Mouse (Mus musculus): ENCODE measurements around the gene Loxl1. TPM values are rescaled to one million over a fixed set of nuclear protein-coding genes. Genes with fewer than 3 reads are reported as not detected.

The Loxl1 gene
- polyA plus RNA-seq, 1 experiment from 2014 or later, result 1.2 TPM

GRCm38 (mm10) chr9:58289090-58289489 is 23.9 kb downstream of the Loxl1 start:
- H3K9ac ChIP-seq (replicated peaks; ENCODE audit: low read depth, low read length), result no peak overlapping the region
- no peak for ATAC-seq (ENCODE audit: low read depth)
- H3K36me3 ChIP-seq (ENCODE audit: control insufficient read depth, insufficient read depth, low read length), result no peaks in the 10 kb centered on the region
- no peak overlapping the region for H3K27ac ChIP-seq (ENCODE audit: low read depth, low read length)
- no peak overlapping the region for H3K4me2 ChIP-seq (ENCODE audit: low read depth, low read length)
- H3K4me3 ChIP-seq (ENCODE audit: low read depth, low read length), result no peak overlapping the region
- H3K4me1 ChIP-seq (ENCODE audit: control insufficient read depth, insufficient read depth, low read length), result no peaks in the 10 kb centered on the region
- H3K9me3 ChIP-seq (ENCODE audit: control insufficient read depth, low read length), result no peaks in the 10 kb centered on the region
- no peaks in the 10 kb centered on the region for H3K27me3 ChIP-seq (ENCODE audit: control insufficient read depth, insufficient read depth, low read length)
- 80% methylated on average over 1 of the region's 1 CpGs for WGBS

- no peak overlapping the region for H3K9ac ChIP-seq (replicated peaks; ENCODE audit: low read depth, low read length)
- 78% methylated on average over 7 of the region's 7 CpGs for WGBS
- H3K4me2 ChIP-seq (ENCODE audit: low read depth, low read length), result no peak overlapping the region
- no peak for ATAC-seq (ENCODE audit: low read depth)
- H3K9me3 ChIP-seq (ENCODE audit: control insufficient read depth, low read length), result no peaks in the 10 kb centered on the region
- no peak overlapping the region for H3K27ac ChIP-seq (ENCODE audit: low read depth, low read length)
- H3K4me1 ChIP-seq (ENCODE audit: control insufficient read depth, insufficient read depth, low read length), result no peaks in the 10 kb centered on the region
- no peak overlapping the region for H3K4me3 ChIP-seq (ENCODE audit: low read depth, low read length)
- no peaks in the 10 kb centered on the region for H3K36me3 ChIP-seq (ENCODE audit: control insufficient read depth, insufficient read depth, low read length)
- H3K27me3 ChIP-seq (ENCODE audit: control insufficient read depth, insufficient read depth, low read length), result no peaks in the 10 kb centered on the region
Measured at GRCm38 (mm10) chr9:58283431-58283830, 29.6 kb downstream of the Loxl1 start.

- no peak overlapping the region for H3K9ac ChIP-seq (replicated peaks; ENCODE audit: low read depth, low read length)
- ATAC-seq (ENCODE audit: low read depth), result no peak
- no peaks in the 10 kb centered on the region for H3K36me3 ChIP-seq (ENCODE audit: control insufficient read depth, insufficient read depth, low read length)
- no peaks in the 10 kb centered on the region for H3K27me3 ChIP-seq (ENCODE audit: control insufficient read depth, insufficient read depth, low read length)
- H3K4me1 ChIP-seq (ENCODE audit: control insufficient read depth, insufficient read depth, low read length), result no peaks in the 10 kb centered on the region
- H3K27ac ChIP-seq (ENCODE audit: low read depth, low read length), result no peak overlapping the region
- WGBS, result 56% methylated on average over 3 of the region's 3 CpGs
- no peaks in the 10 kb centered on the region for H3K9me3 ChIP-seq (ENCODE audit: control insufficient read depth, low read length)
- no peak overlapping the region for H3K4me2 ChIP-seq (ENCODE audit: low read depth, low read length)
- no peak overlapping the region for H3K4me3 ChIP-seq (ENCODE audit: low read depth, low read length)
Measured at GRCm38 (mm10) chr9:58281597-58281996, 31.4 kb downstream of the Loxl1 start.

- Histone ChIP-seq H3K27ac (ENCODE audit: low read depth, low read length) (no peak overlapping the region), H3K27me3 (ENCODE audit: control insufficient read depth, insufficient read depth, low read length) (no peaks in the 10 kb centered on the region), H3K9me3 (ENCODE audit: control insufficient read depth, low read length) (no peaks in the 10 kb centered on the region), H3K4me2 (ENCODE audit: low read depth, low read length) (no peak overlapping the region), H3K4me1 (ENCODE audit: control insufficient read depth, insufficient read depth, low read length) (0 out of 2 replicates have a peak, but pooled peaks cover 4% of the 10 kb centered on the region), H3K4me3 (ENCODE audit: low read depth, low read length) (no peak overlapping the region), H3K36me3 (ENCODE audit: control insufficient read depth, insufficient read depth, low read length) (no peaks in the 10 kb centered on the region), H3K9ac (replicated peaks; ENCODE audit: low read depth, low read length) (no peak overlapping the region)
- ATAC-seq (ENCODE audit: low read depth), result peak; percentile 77; the same call in 1 of the 2 replicates
- WGBS, result 37% methylated on average over 9 of the region's 9 CpGs
Measured at GRCm38 (mm10) chr9:58280259-58281109, 32.5 kb downstream of the Loxl1 start.

- H3K4me2 ChIP-seq (ENCODE audit: low read depth, low read length), result no peak overlapping the region
- H3K4me1 ChIP-seq (ENCODE audit: control insufficient read depth, insufficient read depth, low read length), result peaks cover 7% of the 10 kb centered on the region; the same call in 1 of the 2 replicates
- H3K4me3 ChIP-seq (ENCODE audit: low read depth, low read length), result no peak overlapping the region
- no peaks in the 10 kb centered on the region for H3K9me3 ChIP-seq (ENCODE audit: control insufficient read depth, low read length)
- no peak overlapping the region for H3K27ac ChIP-seq (ENCODE audit: low read depth, low read length)
- no peak for ATAC-seq (ENCODE audit: low read depth)
- H3K9ac ChIP-seq (replicated peaks; ENCODE audit: low read depth, low read length), result no peak overlapping the region
- 59% methylated on average over 5 of the region's 5 CpGs for WGBS
- H3K36me3 ChIP-seq (ENCODE audit: control insufficient read depth, insufficient read depth, low read length), result no peaks in the 10 kb centered on the region
- no peaks in the 10 kb centered on the region for H3K27me3 ChIP-seq (ENCODE audit: control insufficient read depth, insufficient read depth, low read length)
Measured at GRCm38 (mm10) chr9:58279780-58280179, 33.2 kb downstream of the Loxl1 start.

GRCm38 (mm10) chr9:58278821-58279723 is 33.9 kb downstream of the Loxl1 start:
- Histone ChIP-seq H3K4me3 (ENCODE audit: low read depth, low read length) (no peak overlapping the region), H3K9ac (replicated peaks; ENCODE audit: low read depth, low read length) (no peak overlapping the region), H3K4me1 (ENCODE audit: control insufficient read depth, insufficient read depth, low read length) (peaks cover 7% of the 10 kb centered on the region; the same call in 1 of the 2 replicates), H3K36me3 (ENCODE audit: control insufficient read depth, insufficient read depth, low read length) (no peaks in the 10 kb centered on the region), H3K27ac (ENCODE audit: low read depth, low read length) (no peak overlapping the region), H3K4me2 (ENCODE audit: low read depth, low read length) (no peak overlapping the region), H3K9me3 (ENCODE audit: control insufficient read depth, low read length) (no peaks in the 10 kb centered on the region), H3K27me3 (ENCODE audit: control insufficient read depth, insufficient read depth, low read length) (no peaks in the 10 kb centered on the region)
- 34% methylated on average over 4 of the region's 4 CpGs for WGBS
- ATAC-seq (ENCODE audit: low read depth), result no peak

- Histone ChIP-seq H3K9me3 (ENCODE audit: control insufficient read depth, low read length) (no peaks in the 10 kb centered on the region), H3K4me2 (ENCODE audit: low read depth, low read length) (no peak overlapping the region), H3K9ac (replicated peaks; ENCODE audit: low read depth, low read length) (no peak overlapping the region), H3K36me3 (ENCODE audit: control insufficient read depth, insufficient read depth, low read length) (no peaks in the 10 kb centered on the region), H3K4me1 (ENCODE audit: control insufficient read depth, insufficient read depth, low read length) (peaks cover 7% of the 10 kb centered on the region; the same call in 1 of the 2 replicates), H3K4me3 (ENCODE audit: low read depth, low read length) (no peak overlapping the region), H3K27me3 (ENCODE audit: control insufficient read depth, insufficient read depth, low read length) (no peaks in the 10 kb centered on the region), H3K27ac (ENCODE audit: low read depth, low read length) (no peak overlapping the region)
- WGBS, result 94% methylated on average over 4 of the region's 4 CpGs
- no peak for ATAC-seq (ENCODE audit: low read depth)
Measured at GRCm38 (mm10) chr9:58278313-58278712, 34.7 kb downstream of the Loxl1 start.

GRCm38 (mm10) chr9:58276346-58276745 is 36.6 kb downstream of the Loxl1 start:
- no peak overlapping the region for H3K27ac ChIP-seq (ENCODE audit: low read depth, low read length)
- H3K4me1 ChIP-seq (ENCODE audit: control insufficient read depth, insufficient read depth, low read length), result peaks cover 7% of the 10 kb centered on the region; the same call in 1 of the 2 replicates
- no peaks in the 10 kb centered on the region for H3K36me3 ChIP-seq (ENCODE audit: control insufficient read depth, insufficient read depth, low read length)
- no peak overlapping the region for H3K9ac ChIP-seq (replicated peaks; ENCODE audit: low read depth, low read length)
- WGBS, result 30% methylated on average over 5 of the region's 5 CpGs
- no peak overlapping the region for H3K4me2 ChIP-seq (ENCODE audit: low read depth, low read length)
- no peaks in the 10 kb centered on the region for H3K9me3 ChIP-seq (ENCODE audit: control insufficient read depth, low read length)
- no peak overlapping the region for H3K4me3 ChIP-seq (ENCODE audit: low read depth, low read length)
- ATAC-seq (ENCODE audit: low read depth), result no peak
- no peaks in the 10 kb centered on the region for H3K27me3 ChIP-seq (ENCODE audit: control insufficient read depth, insufficient read depth, low read length)

- peaks cover 7% of the 10 kb centered on the region; the same call in 1 of the 2 replicates for H3K4me1 ChIP-seq (ENCODE audit: control insufficient read depth, insufficient read depth, low read length)
- no peak overlapping the region for H3K27ac ChIP-seq (ENCODE audit: low read depth, low read length)
Measured at GRCm38 (mm10) chr9:58275797-58276196, 37.2 kb downstream of the Loxl1 start.

More at GRCm38 (mm10) chr9:58275797-58276196, 37.2 kb downstream of the Loxl1 start:
- no peaks in the 10 kb centered on the region for H3K36me3 ChIP-seq (ENCODE audit: control insufficient read depth, insufficient read depth, low read length)
- no peak for ATAC-seq (ENCODE audit: low read depth)
- H3K9ac ChIP-seq (replicated peaks; ENCODE audit: low read depth, low read length), result no peak overlapping the region
- WGBS, result 86% methylated on average over 3 of the region's 3 CpGs
- no peak overlapping the region for H3K4me3 ChIP-seq (ENCODE audit: low read depth, low read length)
- no peak overlapping the region for H3K4me2 ChIP-seq (ENCODE audit: low read depth, low read length)
- no peaks in the 10 kb centered on the region for H3K9me3 ChIP-seq (ENCODE audit: control insufficient read depth, low read length)
- H3K27me3 ChIP-seq (ENCODE audit: control insufficient read depth, insufficient read depth, low read length), result no peaks in the 10 kb centered on the region
